Mouse (Mus musculus): ENCODE measurements at regions not wholly inside any gene's neighbourhood (a gene's known extent, or its start where the extent isn't known, plus 50 kb on each side); places are given as distances from the start of the nearest gene placed in this dataset.

DNA sequence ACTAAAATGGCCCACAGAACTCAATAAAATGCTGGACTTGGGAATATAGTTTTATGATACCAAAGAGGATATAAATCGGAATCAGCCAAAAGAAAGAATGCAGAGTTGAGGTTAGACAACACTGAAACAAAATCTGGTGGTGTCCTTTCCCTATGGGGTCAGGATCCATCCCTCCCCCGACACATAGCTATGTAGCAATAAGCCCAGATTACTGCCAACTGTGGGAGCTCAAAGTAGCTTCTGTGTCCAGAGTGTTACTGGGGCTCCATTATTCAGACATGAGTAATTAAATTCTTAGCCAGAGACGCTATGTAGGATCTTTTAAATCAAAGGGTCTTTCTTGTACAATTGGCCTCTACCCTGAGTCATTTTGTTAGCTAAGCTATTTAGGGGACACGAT, 109.4 kb upstream of the Igfbp7 start:
- Histone ChIP-seq H3K36me3 (ENCODE audit: control insufficient read depth, insufficient read depth, low read length, poor library complexity, severe bottlenecking) (no peaks in the 10 kb centered on the region), H3K27me3 (ENCODE audit: control insufficient read depth, insufficient read depth, low read length, poor library complexity, severe bottlenecking) (no peaks in the 10 kb centered on the region)
- no peak for DNase-seq (ENCODE audit: low read depth, low spot score)

DNA sequence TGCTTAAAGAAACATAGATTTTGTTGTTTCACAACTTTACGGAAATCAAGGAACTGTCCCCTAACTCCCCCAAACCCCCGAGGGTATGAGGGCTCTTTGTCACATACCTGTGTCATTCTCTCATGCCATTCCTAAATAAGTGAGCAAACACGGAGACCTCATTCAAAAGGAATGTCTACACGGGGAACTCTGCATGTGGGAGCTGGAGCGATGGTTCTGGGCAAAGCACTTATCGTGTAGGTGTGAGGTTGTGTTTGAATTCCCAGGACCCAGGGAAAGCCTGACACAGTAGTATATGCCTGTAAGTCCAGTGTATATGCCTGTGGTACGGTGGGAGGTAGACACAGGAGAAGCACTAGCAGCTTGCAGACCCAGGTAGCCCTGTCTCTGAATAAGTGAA, 107.6 kb upstream of the Igfbp7 start:
- H3K36me3 ChIP-seq (ENCODE audit: control insufficient read depth, insufficient read depth, low read length, poor library complexity, severe bottlenecking) = no peaks in the 10 kb centered on the region
- DNase-seq (ENCODE audit: low read depth, low spot score) = no peak
- no peaks in the 10 kb centered on the region for H3K27me3 ChIP-seq (ENCODE audit: control insufficient read depth, insufficient read depth, low read length, poor library complexity, severe bottlenecking)

DNA sequence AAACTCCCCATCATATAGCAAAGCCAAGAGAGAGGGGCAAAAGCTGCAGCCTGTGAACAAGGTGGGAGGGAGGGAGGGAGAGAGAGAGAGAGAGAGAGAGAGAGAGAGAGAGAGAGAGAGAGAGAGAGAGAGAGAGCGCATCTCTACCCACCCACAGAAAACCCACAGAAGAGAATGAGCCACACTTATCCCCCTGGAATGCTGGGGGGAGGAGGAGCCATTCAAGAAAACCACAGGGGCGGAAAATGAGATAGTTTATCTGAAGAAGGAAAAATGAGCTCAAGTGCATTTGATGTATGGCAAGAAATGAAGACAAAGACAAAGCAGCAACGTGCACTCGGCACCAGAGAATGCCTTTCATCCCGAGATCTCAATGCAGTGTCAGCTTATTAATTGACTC, 94.8 kb upstream of the Igfbp7 start:
- no peaks in the 10 kb centered on the region for H3K36me3 ChIP-seq (ENCODE audit: control insufficient read depth, insufficient read depth, low read length, poor library complexity, severe bottlenecking)
- no peak for DNase-seq (ENCODE audit: low read depth, low spot score)
- no peaks in the 10 kb centered on the region for H3K27me3 ChIP-seq (ENCODE audit: control insufficient read depth, insufficient read depth, low read length, poor library complexity, severe bottlenecking)

DNA sequence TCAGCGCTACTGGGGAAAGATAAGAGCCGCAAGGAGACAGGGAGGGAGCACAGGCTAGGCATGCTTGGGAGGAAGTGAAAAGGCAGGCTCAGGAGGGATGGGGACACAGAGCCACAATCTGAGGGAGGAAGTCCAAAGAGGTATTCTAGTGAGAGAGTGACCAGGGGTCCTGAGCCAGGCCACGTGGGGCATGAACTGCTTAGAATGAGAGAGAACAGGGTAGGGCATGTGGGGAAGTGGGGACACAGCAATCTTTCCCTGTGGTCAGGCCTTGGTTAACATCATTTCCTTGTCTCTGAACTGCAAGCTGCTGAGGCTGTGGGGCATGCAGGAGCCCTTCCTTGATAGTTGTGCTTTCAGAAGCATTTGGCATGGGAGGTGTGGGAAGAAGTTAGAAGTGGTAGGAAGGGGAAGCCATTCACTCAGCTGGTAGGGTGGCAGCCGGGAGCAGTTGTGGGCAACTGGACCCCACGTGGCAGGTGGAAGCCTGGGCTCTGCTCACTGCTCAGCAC, 92.2 kb upstream of the Igfbp7 start:
- Histone ChIP-seq H3K36me3 (ENCODE audit: control insufficient read depth, insufficient read depth, low read length, poor library complexity, severe bottlenecking) (no peaks in the 10 kb centered on the region), H3K27me3 (ENCODE audit: control insufficient read depth, insufficient read depth, low read length, poor library complexity, severe bottlenecking) (no peaks in the 10 kb centered on the region)
- no peak for DNase-seq (ENCODE audit: low read depth, low spot score)

DNA sequence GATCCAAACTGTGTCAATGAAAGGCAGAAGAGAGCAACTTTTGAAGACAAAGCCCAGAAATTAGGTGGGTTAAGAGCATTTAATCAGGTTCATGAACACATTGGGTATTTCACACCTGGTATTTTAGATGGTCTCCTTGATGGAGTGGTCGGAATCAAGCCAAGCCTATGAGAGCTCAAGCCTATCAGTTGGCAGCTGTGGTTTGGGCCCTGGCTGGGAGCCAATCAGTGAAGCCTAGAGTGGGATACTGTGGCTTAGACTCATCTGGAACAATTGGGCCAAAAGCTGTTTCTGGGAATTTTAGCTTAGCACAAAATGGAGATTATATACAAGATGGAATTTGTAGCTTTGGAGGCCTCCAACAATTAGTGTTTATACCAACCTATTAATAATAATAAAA, 86.8 kb upstream of the Igfbp7 start:
- DNase-seq (ENCODE audit: low read depth, low spot score) = no peak
- no peaks in the 10 kb centered on the region for H3K27me3 ChIP-seq (ENCODE audit: control insufficient read depth, insufficient read depth, low read length, poor library complexity, severe bottlenecking)
- H3K36me3 ChIP-seq (ENCODE audit: control insufficient read depth, insufficient read depth, low read length, poor library complexity, severe bottlenecking) = no peaks in the 10 kb centered on the region

DNA sequence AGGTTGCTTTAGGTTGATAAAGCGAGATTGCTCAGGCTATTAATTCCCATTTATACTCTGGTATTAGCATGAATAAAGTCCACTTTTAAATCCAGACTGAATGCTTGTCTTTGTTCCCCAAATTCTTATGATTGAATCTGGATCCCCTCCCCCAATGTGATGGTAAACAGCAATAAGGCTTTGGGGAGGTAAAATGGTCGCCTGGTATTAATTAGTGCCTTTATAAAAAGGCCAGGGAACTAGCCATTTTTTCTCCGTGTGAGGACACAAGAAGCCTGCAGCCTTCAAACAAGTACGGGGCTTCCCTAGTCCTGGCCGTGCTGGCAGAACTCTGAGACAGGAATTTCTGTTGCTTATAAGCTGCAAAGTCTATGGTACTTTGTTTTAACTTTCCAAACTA, 81.1 kb upstream of the Igfbp7 start:
- no peak for DNase-seq (ENCODE audit: low read depth, low spot score)
- no peaks in the 10 kb centered on the region for H3K36me3 ChIP-seq (ENCODE audit: control insufficient read depth, insufficient read depth, low read length, poor library complexity, severe bottlenecking)
- H3K27me3 ChIP-seq (ENCODE audit: control insufficient read depth, insufficient read depth, low read length, poor library complexity, severe bottlenecking) = no peaks in the 10 kb centered on the region

DNA sequence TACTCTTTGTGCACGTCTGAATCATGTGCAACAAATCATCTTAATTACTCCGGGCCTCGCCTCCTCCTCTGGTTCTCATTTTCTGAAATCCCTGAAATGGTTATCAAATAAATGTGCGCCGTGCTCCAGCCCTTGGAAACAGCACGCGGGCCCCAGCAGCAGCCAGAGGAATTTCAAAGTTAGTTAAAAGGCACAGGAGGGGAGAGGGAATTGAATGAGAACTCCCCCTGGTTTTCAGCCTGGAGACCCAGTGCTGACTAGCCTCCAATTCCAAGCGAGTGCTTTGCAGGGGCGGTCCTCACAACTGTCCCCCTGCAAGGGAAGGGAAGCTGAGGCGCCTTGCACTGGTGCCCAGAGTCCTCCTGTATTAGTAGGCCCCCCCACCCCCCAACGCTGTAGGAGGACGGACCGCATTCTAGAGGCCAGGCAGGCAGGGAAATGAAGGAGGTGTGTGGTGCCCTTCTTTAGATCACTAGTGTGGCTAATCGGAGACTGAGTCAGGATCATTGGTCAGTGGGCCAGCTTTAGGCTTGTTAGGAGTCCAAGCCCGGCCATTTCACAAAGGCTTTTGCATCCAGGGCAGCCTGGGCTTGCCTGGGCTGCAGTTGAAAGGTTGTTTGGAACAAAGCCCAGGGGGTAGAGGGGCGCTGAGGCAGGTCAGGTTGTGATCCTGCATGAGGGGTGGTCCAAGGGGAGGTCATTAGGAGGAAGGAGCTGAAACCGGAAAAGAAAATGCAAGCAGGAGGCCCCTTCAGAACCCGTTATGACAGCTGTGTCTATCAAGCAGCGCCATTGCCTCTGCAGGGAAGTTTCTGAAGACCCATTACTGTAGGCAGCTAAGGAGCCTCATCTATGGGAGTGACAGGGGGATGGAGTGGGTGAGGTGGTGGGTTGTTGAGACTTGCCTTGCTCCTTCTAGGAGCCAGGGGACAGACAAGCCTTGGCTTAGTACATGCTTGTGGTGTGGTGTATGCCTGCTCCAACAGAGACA, 80.3 kb upstream of the Igfbp7 start:
- Histone ChIP-seq H3K27me3 (ENCODE audit: control insufficient read depth, insufficient read depth, low read length, poor library complexity, severe bottlenecking) (no peaks in the 10 kb centered on the region), H3K36me3 (ENCODE audit: control insufficient read depth, insufficient read depth, low read length, poor library complexity, severe bottlenecking) (no peaks in the 10 kb centered on the region)
- DNase-seq (ENCODE audit: low read depth, low spot score) = no peak

DNA sequence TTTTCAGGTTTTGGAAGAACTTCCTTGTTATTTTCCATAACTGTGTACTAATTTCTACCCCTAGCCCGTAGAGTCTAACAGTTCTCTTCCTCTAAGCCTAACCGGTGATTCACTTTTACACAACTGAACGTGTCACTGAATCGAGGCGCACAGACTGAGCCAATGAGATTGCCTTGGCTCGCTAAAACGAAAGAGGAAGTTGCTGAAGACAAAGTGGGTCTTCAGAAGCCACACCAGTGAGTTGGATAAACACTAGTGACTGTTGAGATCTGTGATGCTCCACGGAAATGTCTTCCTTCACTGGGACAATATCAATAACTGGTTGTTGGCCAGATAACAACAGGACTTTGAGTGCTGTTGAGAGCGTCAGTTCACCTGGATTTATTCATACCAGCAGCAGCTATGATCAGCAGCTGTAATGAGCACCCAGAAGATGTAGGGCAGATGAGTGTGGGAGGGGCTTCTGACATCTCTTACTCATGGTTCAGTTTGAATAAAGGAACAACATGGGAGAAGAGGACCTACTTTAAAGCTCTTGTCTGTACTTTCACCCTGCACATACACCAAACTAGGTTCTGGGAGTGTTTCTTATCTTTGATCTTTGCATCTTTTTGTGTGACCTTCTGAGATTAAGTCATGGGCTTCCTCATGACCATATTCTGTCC, 75.3 kb upstream of the Igfbp7 start:
- no peaks in the 10 kb centered on the region for H3K36me3 ChIP-seq (ENCODE audit: control insufficient read depth, insufficient read depth, low read length, poor library complexity, severe bottlenecking)
- peak; percentile 26 for DNase-seq (ENCODE audit: low read depth, low spot score)
- H3K27me3 ChIP-seq (ENCODE audit: control insufficient read depth, insufficient read depth, low read length, poor library complexity, severe bottlenecking) = no peaks in the 10 kb centered on the region

DNA sequence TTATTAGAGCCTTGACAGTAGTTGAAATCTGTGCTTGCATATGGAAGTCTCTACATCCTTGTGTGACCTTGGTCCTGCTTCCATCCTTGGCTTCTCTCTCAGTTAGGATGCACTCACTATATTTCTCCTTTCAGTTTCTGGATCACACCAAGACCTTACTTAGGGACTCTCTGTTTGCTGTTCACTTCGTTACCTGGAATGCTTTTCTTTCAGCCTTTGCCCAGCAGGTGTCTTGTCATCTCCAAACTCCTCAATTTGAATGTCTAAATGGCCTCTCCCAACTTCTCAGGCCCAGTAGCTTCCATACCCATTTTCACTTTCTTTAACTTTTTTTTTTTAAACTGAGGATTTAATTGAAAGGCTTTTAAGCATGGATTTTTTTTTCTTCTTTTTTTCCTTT, 74.0 kb upstream of the Igfbp7 start:
- no peaks in the 10 kb centered on the region for H3K36me3 ChIP-seq (ENCODE audit: control insufficient read depth, insufficient read depth, low read length, poor library complexity, severe bottlenecking)
- no peaks in the 10 kb centered on the region for H3K27me3 ChIP-seq (ENCODE audit: control insufficient read depth, insufficient read depth, low read length, poor library complexity, severe bottlenecking)
- no peak for DNase-seq (ENCODE audit: low read depth, low spot score)

DNA sequence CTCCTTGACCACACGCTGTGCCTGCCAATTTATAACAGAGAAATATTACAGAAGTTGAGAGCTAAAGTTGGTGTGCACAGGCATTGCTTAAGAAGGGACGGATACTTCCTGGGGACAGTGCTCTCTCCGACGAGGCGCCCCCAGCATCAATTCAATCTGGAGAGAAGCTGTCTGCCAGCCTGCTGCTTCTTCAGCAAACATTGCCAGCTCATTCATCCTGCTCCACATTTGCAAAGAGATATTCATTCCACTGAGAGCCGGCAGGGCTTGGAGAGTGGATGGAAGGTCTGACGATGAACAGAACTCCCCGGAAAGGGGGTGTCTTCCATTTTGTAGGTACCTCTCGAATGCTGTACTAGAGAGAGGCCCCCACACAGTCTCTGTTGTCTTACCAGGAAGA, 70.0 kb upstream of the Igfbp7 start:
- Histone ChIP-seq H3K36me3 (ENCODE audit: control insufficient read depth, insufficient read depth, low read length, poor library complexity, severe bottlenecking) (no peaks in the 10 kb centered on the region), H3K27me3 (ENCODE audit: control insufficient read depth, insufficient read depth, low read length, poor library complexity, severe bottlenecking) (no peaks in the 10 kb centered on the region)
- no peak for DNase-seq (ENCODE audit: low read depth, low spot score)

DNA sequence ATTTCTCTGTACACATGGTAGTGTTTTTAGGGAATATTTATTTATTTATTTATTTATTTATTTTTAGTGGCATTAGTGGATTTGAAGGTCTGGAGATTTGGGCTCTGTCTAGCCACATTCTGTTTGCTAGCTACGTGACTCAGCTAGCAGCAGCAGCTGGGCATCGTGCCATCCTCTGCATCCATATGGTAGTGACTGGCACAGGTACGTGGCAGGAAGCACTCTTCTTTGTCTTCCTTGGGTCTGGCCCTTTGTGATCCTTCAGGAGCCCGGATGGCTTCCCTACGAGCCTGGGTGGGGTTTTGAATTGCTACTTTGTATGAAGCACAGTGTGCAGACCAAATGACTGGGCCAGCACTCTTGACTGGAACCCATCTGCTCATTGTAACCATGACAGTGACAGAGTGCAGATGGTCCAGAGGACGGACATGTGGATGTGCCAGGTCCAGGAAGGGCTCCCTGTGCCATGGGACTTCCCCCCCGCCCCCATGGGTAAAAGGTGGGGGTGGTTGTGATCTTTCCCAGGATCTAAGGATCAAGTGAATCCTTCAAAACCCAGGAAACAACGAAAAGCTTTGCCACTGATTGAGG, 66.2 kb upstream of the Igfbp7 start:
- DNase-seq (ENCODE audit: low read depth, low spot score) = no peak
- Histone ChIP-seq H3K36me3 (ENCODE audit: control insufficient read depth, insufficient read depth, low read length, poor library complexity, severe bottlenecking) (no peaks in the 10 kb centered on the region), H3K27me3 (ENCODE audit: control insufficient read depth, insufficient read depth, low read length, poor library complexity, severe bottlenecking) (no peaks in the 10 kb centered on the region)

DNA sequence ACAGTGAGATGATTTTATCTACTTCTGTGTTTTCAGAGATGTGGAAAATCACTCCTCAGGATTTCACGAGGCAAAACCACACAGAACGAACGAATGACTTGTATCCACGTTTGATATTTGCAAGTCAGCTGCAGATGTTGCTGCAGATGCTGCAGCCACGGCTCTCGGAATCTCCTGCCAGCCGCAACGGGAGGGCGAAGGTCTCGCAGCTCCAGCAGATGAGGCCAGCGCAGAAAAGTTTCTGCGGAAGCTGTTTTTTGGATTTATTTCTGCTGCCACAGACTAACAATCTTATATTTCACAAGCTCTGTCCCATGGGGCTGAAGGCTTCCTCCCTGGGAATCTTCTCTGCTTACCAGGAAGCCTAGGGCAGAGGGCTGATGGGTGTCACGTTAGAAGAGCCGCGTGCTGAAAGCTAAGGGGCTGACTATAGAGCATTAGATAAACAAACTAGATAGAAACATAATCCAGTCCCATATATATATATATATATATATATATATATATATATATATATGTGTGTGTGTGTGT, 61.5 kb upstream of the Igfbp7 start:
- no peak for DNase-seq (ENCODE audit: low read depth, low spot score)
- no peaks in the 10 kb centered on the region for H3K36me3 ChIP-seq (ENCODE audit: control insufficient read depth, insufficient read depth, low read length, poor library complexity, severe bottlenecking)
- no peaks in the 10 kb centered on the region for H3K27me3 ChIP-seq (ENCODE audit: control insufficient read depth, insufficient read depth, low read length, poor library complexity, severe bottlenecking)

DNA sequence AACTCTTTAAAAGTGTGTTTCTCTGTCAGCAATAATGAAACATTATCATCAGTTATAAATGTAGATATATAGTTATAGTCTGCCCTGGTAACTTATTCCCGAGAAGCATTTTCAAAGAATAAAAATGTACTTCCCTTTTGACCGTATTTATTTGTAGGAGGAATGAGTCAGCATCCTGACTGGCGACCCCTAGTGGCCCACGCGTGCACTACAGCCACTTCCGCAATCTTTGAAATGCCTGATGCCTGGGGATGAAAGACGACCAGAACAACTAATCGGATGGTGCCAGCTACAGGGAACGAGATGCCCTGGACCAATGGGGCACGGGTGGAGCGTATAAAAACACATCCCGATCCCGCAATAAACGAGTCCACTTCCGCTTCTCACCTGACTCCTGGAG, 60.6 kb upstream of the Igfbp7 start:
- no peaks in the 10 kb centered on the region for H3K27me3 ChIP-seq (ENCODE audit: control insufficient read depth, insufficient read depth, low read length, poor library complexity, severe bottlenecking)
- peak; percentile 80 for DNase-seq (ENCODE audit: low read depth, low spot score)

DNA sequence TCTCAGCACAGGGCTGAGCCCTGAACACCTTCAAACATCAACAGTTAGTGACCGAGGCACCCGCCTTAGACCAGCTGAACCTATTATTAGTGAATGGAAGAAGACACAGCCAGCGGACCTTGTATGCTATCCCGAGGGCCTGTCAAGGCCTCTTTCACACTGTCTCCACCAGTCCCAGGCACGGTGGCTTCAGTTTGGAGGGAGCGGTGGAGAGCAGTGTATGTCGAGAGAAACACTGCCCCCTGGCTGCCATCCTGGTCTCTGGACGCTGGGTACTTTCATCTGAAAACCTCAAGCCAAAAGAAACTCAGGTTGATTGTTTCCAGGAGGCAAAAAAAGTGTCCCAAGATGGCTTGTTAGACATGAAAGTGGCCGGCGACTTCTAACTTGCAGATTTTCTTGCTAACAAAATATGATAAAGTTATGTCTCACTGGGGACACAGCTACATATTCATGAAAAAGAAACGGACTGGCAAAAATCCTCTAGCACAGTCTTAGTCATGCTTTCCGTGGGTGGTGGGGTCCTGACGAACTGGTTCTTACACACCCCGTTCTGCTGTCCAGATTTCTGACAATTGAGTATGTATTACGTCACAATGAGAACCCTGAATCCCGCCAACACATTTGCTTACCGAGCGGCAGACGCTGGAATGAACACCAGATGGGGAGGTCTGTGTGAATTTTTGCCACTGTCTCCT, 57.2 kb upstream of the Igfbp7 start:
- peak; percentile 63 for DNase-seq (ENCODE audit: low read depth, low spot score)

More for the DNA sequence above, 60.6 kb upstream of the Igfbp7 start:
- no peaks in the 10 kb centered on the region for H3K36me3 ChIP-seq (ENCODE audit: control insufficient read depth, insufficient read depth, low read length, poor library complexity, severe bottlenecking)

More for the DNA sequence above, 57.2 kb upstream of the Igfbp7 start:
- H3K27me3 ChIP-seq (ENCODE audit: control insufficient read depth, insufficient read depth, low read length, poor library complexity, severe bottlenecking) = no peaks in the 10 kb centered on the region
- no peaks in the 10 kb centered on the region for H3K36me3 ChIP-seq (ENCODE audit: control insufficient read depth, insufficient read depth, low read length, poor library complexity, severe bottlenecking)

Data from splenic B cell, adult 2 months (primary cell).